Comparison of ENCODE assay signal across 16 mouse cellular contexts in the genomic region with DNA sequence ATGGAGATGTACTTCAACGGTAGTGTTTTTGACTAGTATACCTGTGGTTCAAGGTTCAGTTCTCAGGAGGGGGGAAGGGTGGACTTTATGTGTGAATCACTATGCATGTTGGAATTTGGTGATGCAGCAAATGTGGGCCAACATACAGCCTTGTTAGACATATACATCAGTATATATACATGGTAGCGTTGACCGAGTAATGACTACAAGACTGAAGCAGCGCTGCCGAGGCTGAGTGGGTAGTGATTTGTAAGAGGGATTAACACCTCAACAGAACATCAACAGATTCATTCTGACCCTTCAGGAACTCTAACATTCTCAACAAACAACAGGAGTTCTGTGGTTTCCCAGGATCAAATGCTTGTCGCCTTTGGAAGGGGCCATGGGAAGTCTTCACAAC.
"Had no signal": no experiment of that assay in that cellular context is flagged by ENCODE, and none has a peak within 500 bp of the region (broad histone marks: within the 10 kb centered on the region; RNA-seq: fewer than 3 reads in every experiment).

No protein-coding gene starts in this region.

- H3K36me3 ChIP-seq: neural tube, embryonic 13.5 days; neural tube, embryonic 15.5 days; stomach, embryonic 15.5 days had no signal

- H3K4me2 ChIP-seq: neural tube, embryonic 13.5 days; neural tube, embryonic 15.5 days had no signal

- H3K9me3 ChIP-seq: neural tube, embryonic 13.5 days; neural tube, embryonic 15.5 days; stomach, embryonic 15.5 days had no signal

- H3K4me3 ChIP-seq: neural tube, embryonic 13.5 days; neural tube, embryonic 15.5 days; stomach, embryonic 15.5 days had no signal

- DNase-seq: retina, postnatal 1 day; right cerebral cortex, adult 18-20 months; right cerebral cortex, postnatal 14 days; right cerebral cortex, postnatal 25 days; right cerebral cortex, postnatal 4 days; spleen, adult 18-20 months; thymus, adult 18-20 months; thymus, adult 2 months; thymus, postnatal 14 days; thymus, postnatal 25 days; thymus, postnatal 36 days; thymus, postnatal 4 days had no signal

- H3K27me3 ChIP-seq: neural tube, embryonic 13.5 days; neural tube, embryonic 15.5 days; stomach, embryonic 15.5 days had no signal

- H3K9ac ChIP-seq: neural tube, embryonic 13.5 days; neural tube, embryonic 15.5 days; stomach, embryonic 15.5 days had no signal

- H3K27ac ChIP-seq: neural tube, embryonic 13.5 days; neural tube, embryonic 15.5 days; stomach, embryonic 15.5 days; stomach, postnatal 0 days had no signal

- H3K4me1 ChIP-seq: neural tube, embryonic 13.5 days; neural tube, embryonic 15.5 days; stomach, embryonic 15.5 days had no signal
